Mouse (Mus musculus): ENCODE data around the gene Misp. TPM values are rescaled to one million over a fixed set of nuclear protein-coding genes. Genes with fewer than 3 reads are reported as not detected.

Misp gene
- polyA plus RNA-seq, 1 experiment from 2014 or later = 0.92 TPM

DNA sequence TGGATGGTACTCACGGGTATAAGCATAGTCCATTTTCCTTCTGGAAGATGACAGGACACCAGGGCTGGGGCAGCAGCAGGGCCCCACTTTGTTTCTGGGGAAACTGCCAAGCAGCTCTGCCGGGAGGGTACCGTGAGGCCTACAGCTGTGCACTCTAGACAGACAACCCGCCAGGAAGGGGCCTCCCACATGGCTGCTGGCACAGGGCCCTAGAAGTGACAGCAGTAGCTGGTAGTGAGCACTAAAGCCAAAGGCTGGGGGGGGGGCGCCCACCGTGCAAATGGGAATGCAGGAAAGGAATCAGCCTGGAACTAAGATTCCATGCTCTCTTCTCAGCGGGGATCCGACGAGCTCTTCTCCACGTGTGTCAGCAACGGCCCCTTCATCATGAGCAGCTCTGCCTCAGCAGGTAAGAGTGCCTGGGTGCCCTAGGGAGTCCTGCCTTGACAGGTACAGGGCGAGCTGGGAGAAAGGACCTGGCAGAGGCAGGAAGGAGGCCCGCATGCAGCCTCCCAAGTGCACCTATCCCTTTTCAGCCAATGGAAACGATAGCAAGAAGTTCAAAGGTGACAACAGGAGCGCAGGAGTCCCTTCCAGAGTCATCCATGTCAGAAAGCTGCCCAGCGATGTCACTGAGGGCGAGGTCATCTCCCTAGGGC is 37.8 kb downstream of the Misp start:
- Histone ChIP-seq H3K4me2 (peak overlapping the region; percentile 90), H3K4me1 (replicated peaks) (peaks cover 47% of the 10 kb centered on the region), H3K27ac (replicated peaks) (0 out of 2 replicates have a peak overlapping the region, but pooled peaks have one; percentile 65), H3K36me3 (peaks cover 45% of the 10 kb centered on the region), H3K27me3 (no peaks in the 10 kb centered on the region), H3K9ac (no peak overlapping the region), H3K4me3 (peak overlapping the region; percentile 82; the same call in 1 of the 2 replicates), H3K9me3 (no peaks in the 10 kb centered on the region)
- WGBS = 39% methylated on average over 17 of the region's 17 CpGs
- ATAC-seq (ENCODE audit: low FRiP score, low read depth) = no peak

DNA sequence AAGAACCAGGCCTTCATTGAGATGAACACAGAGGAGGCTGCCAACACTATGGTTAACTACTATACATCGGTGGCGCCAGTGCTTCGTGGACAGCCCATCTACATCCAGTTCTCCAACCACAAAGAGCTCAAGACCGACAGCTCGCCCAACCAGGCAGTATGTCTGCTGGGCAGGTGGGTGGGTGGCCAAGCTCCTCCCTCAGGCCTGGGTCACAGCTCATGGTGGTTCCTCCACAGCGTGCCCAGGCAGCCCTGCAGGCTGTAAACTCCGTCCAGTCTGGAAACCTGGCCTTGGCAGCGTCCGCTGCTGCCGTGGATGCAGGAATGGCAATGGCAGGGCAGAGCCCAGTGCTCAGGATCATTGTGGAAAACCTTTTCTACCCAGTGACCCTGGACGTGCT is 38.3 kb downstream of the Misp start:
- WGBS = 82% methylated on average over 11 of the region's 11 CpGs
- no peak for ATAC-seq (ENCODE audit: low FRiP score, low read depth)
- Histone ChIP-seq H3K36me3 (peaks cover 47% of the 10 kb centered on the region), H3K27ac (replicated peaks) (no peak overlapping the region), H3K27me3 (no peaks in the 10 kb centered on the region), H3K9ac (no peak overlapping the region), H3K9me3 (no peaks in the 10 kb centered on the region), H3K4me2 (no peak overlapping the region), H3K4me1 (replicated peaks) (peaks cover 45% of the 10 kb centered on the region), H3K4me3 (no peak overlapping the region)

DNA sequence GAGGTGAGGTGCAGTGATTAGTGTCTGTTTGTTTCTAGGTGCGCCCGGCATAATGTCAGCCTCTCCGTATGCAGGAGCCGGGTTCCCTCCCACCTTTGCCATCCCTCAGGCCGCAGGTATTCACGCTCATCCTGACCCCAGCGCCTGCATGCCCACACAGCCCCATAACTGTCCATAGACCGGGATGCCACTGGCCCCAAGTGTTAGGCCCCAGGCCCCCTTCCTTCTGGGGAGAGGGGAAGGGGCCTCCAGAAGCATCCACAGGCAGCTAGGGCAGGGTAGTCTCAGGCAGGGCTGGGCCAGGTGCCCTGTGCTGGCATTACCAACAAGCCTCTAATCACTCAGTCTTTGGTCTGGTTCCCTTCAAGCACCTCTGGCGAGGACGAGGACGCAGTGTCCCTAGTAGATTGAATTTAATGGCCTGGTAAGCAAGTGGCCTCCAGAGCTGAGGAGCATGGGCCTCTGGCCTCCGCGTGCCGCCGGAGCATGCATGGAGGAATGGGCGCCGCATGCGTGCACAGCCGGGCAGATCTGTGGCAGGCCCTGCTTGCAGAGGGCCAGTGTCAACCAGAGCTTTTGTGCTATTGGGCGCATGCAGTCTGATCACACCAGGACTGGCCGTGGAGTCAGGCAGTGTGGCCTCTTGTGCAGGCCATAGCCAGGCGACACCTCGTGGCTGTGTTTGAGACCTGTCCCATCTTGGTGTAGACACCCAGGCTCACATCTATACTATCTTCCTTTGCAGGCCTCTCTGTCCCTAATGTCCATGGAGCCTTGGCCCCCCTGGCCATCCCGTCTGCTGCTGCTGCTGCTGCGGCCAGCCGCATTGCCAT is 39.5 kb downstream of the Misp start:
- Histone ChIP-seq H3K4me1 (replicated peaks) (peaks cover 53% of the 10 kb centered on the region), H3K9ac (no peak overlapping the region), H3K9me3 (no peaks in the 10 kb centered on the region), H3K27me3 (no peaks in the 10 kb centered on the region), H3K36me3 (peaks cover 56% of the 10 kb centered on the region), H3K27ac (replicated peaks) (no peak overlapping the region), H3K4me3 (no peak overlapping the region), H3K4me2 (no peak overlapping the region)
- 91% methylated on average over 26 of the region's 26 CpGs for WGBS
- no peak for ATAC-seq (ENCODE audit: low FRiP score, low read depth)

DNA sequence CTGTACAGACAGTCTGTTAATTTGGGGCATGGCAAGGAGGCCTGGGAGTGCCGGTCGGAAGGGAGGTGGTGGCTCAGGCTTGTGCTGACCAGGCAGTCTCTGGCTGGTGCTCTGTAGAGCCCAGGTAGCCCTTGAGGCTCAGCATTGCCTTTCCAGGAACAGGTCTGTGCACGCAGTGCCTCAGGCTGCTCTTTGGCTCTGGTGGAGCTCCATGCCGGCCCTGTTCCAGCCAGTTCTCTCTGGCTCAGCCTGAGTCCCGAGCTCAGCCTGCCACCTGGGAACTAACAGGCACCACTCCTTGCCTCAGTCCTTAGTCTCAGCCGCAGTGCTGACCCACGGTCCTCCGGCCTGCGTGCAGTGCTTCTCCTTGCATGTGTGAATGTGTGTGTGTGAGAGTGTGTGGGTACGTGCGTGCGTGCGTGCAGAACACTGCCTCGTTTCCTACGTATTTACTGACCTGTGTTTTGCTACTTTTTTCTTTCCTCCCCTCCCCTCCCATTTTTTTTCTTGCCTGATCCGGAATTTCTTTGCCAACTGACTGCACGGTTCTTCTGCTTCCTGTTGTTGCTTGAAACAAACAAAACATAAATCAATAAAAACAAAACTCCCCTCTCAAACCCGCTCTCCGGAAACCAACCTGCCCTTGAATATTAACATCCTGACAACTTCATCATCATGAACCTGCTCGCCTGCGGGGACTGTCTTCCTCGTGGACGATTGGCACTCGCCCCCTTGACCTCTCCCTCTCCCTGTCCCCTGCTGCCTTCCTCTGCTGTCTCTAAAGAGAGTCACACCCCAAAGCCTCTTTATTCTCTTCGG is 40.6 kb downstream of the Misp start:
- Histone ChIP-seq H3K27ac (replicated peaks) (no peak overlapping the region), H3K9me3 (no peaks in the 10 kb centered on the region), H3K9ac (no peak overlapping the region), H3K4me3 (no peak overlapping the region), H3K27me3 (no peaks in the 10 kb centered on the region), H3K4me1 (replicated peaks) (peaks cover 49% of the 10 kb centered on the region), H3K36me3 (peaks cover 67% of the 10 kb centered on the region), H3K4me2 (no peak overlapping the region)
- 76% methylated on average over 25 of the region's 25 CpGs for WGBS
- ATAC-seq (ENCODE audit: low FRiP score, low read depth) = no peak

DNA sequence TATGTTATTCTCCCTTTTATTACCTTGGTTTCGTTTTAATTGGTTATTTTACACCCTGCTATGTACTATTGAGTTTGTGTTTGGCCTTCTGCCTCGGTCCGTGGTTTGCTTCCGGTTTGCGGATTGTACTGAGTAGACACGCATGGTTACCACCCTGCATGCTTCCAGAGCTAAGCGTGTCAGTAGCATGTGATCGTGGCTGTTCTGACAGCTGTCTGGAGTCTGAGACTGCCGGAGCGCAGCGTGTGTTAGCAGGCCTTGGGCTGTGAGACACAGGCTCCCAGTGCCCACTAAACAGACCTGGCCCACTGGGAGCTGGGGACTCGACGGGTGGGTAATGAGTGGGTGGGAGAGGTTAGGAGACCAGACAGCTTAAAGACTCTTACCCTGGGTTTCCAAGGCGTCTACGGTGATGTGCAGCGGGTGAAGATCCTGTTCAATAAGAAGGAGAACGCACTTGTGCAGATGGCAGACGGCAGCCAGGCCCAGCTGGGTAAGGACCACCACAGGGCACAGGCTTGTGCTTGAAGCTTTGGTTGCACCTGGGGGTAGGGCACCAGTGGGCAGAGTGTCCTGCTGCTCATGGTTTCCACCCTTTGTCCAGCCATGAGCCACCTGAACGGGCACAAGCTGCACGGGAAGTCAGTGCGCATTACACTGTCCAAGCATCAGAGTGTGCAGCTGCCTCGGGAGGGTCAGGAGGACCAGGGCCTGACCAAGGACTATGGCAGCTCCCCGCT is 41.4 kb downstream of the Misp start:
- peak overlapping the region; percentile 19; the same call in 1 of the 2 replicates for H3K27ac ChIP-seq (replicated peaks)
- H3K4me3 ChIP-seq = no peak overlapping the region
- 75% methylated on average over 23 of the region's 23 CpGs for WGBS
- H3K9ac ChIP-seq = no peak overlapping the region
- H3K4me2 ChIP-seq = no peak overlapping the region
- no peak for ATAC-seq (ENCODE audit: low FRiP score, low read depth)
- peaks cover 75% of the 10 kb centered on the region for H3K36me3 ChIP-seq
- H3K27me3 ChIP-seq = no peaks in the 10 kb centered on the region
- H3K4me1 ChIP-seq (replicated peaks) = peaks cover 43% of the 10 kb centered on the region
- H3K9me3 ChIP-seq = no peaks in the 10 kb centered on the region

DNA sequence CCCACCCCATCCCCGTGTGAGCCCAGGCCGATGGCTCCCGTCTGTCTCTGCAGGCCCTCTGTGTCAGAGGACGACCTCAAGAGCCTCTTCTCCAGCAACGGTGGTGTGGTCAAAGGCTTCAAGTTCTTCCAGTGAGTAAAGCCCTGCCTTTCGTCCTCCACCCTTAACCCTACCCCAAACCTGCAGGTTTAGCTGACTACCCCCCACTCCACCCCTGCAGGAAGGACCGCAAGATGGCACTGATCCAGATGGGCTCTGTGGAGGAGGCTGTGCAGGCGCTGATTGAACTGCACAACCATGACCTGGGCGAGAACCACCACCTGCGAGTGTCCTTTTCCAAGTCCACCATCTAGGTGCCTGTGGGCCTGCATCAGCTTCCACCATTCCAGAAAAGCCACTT is 42.1 kb downstream of the Misp start:
- no peak overlapping the region for H3K9ac ChIP-seq
- no peak overlapping the region for H3K4me2 ChIP-seq
- peaks cover 75% of the 10 kb centered on the region for H3K36me3 ChIP-seq
- ATAC-seq (ENCODE audit: low FRiP score, low read depth) = no peak
- H3K4me3 ChIP-seq = no peak overlapping the region
- H3K27me3 ChIP-seq = no peaks in the 10 kb centered on the region
- WGBS = 73% methylated on average over 10 of the region's 10 CpGs
- H3K4me1 ChIP-seq (replicated peaks) = peaks cover 40% of the 10 kb centered on the region
- H3K9me3 ChIP-seq = no peaks in the 10 kb centered on the region
- H3K27ac ChIP-seq (replicated peaks) = no peak overlapping the region

DNA sequence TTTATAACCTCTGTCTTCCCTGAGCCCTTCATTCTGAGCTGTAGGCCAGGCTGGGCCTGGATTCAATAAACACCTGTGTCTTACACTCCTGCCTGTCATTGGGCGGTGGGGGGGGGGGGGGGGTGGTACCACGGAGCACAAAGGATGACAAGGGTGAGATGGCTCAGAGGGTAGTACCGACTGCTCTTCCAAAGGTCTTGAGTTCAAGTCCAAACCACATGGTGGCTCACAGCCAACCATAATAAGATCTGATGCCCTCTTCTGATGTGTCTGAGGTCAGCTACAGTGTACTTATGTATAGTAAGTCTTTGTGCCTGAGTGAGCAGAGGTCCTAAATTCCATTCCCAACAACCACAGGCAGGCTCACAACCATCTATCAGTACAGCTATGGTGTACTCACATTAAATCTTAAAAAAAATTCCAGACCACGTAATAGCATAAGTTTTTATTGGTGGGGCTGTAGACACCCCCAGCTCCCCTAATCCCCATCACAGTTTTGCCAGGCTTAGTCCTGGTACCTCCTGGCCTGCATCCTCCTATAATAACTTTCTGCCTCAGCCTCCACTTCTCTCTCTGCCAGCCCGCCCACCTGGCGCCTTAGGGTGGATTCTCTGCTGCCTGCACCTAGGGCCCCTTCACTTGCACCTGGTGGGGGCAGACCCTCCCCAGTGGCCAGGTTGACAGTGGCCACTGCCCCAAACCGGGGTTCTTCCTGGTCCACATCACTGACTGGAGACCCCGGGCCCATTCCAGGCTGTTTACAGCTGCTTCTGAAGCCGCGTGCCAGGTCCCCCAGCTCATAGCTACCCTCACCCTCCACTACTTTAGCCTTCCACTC is 43.8 kb downstream of the Misp start:
- Histone ChIP-seq H3K4me2 (no peak overlapping the region), H3K36me3 (peaks cover 71% of the 10 kb centered on the region), H3K27ac (replicated peaks) (peak overlapping the region; percentile 41), H3K27me3 (no peaks in the 10 kb centered on the region), H3K4me1 (replicated peaks) (peaks cover 33% of the 10 kb centered on the region), H3K9ac (no peak overlapping the region), H3K9me3 (no peaks in the 10 kb centered on the region), H3K4me3 (no peak overlapping the region)
- WGBS = 55% methylated on average over 10 of the region's 10 CpGs
- no peak for ATAC-seq (ENCODE audit: low FRiP score, low read depth)

DNA sequence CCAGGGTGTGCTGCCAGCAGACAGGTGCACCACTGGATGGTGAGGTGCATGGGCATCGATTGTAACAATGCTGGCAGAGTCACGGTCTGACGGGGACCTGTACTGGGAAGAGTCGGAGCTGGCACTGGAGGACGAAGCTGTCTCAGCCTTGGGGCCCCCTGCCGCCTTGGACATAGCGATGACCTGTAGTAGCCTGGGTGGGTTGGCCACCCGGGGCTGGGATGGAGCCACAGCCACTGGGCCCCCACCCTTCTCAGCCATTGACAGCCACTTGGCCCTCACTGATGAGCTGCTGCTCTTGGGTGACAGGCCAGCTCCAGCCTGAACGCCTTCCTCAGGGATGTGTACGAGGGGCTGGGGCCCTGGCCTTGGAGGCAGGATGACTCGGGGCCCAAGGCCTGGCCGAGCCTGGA is 44.4 kb downstream of the Misp start:
- Histone ChIP-seq H3K36me3 (peaks cover 65% of the 10 kb centered on the region), H3K4me1 (replicated peaks) (peaks cover 34% of the 10 kb centered on the region), H3K9ac (no peak overlapping the region), H3K4me2 (no peak overlapping the region), H3K4me3 (no peak overlapping the region), H3K27me3 (no peaks in the 10 kb centered on the region), H3K9me3 (no peaks in the 10 kb centered on the region), H3K27ac (replicated peaks) (peak overlapping the region; percentile 41)
- no peak for ATAC-seq (ENCODE audit: low FRiP score, low read depth)
- WGBS = 57% methylated on average over 12 of the region's 12 CpGs

DNA sequence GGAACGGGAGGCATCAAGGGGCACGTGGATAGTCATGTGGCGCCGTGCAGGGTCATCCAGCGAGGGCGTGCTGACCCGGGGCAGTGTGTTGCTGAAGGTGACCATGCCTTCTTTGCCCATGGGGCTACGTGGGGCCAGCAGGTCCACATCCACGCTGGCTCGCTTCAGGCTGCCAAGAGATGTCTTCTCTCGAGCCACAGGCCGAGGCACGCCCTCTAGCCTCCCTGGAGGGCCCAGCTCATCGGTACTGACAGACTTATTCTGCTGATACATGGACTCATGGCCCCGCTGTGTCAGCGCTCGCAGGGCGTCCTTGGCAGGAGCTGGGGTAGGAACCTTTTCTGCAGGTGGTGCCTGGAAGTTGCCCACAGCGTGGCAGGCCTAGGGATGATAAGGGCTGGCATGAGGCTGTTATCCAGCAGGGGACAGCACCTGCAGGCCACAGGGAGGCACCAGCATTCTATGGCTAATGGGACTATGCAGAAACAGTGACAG is 45.1 kb downstream of the Misp start:
- WGBS = 69% methylated on average over 19 of the region's 19 CpGs
- ATAC-seq (ENCODE audit: low FRiP score, low read depth) = no peak
- Histone ChIP-seq H3K36me3 (peaks cover 58% of the 10 kb centered on the region), H3K27me3 (no peaks in the 10 kb centered on the region), H3K9ac (no peak overlapping the region), H3K4me2 (no peak overlapping the region), H3K27ac (replicated peaks) (peak overlapping the region; percentile 41; the same call in 1 of the 2 replicates), H3K9me3 (no peaks in the 10 kb centered on the region), H3K4me3 (no peak overlapping the region), H3K4me1 (replicated peaks) (peaks cover 38% of the 10 kb centered on the region)

DNA sequence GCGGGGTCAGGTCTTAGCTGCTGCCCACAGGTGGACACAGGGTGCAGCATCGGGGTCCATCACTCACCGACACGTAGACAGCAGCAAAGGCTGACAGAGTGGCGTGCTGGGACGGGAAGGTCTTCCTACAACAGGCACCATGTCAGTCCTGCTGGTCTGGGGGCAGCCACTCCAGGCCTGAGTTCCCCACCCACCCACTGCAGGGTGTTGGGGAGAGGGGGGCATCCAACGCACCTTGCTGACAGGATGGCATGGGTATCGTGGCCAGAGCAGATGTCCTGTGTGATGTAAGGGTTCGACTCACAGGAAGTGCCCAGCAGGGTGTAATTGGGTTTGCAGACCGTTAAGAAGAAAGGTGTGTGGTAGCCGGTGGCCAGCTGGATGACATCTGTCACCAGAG is 45.8 kb downstream of the Misp start:
- Histone ChIP-seq H3K9me3 (no peaks in the 10 kb centered on the region), H3K27ac (replicated peaks) (no peak overlapping the region), H3K4me2 (no peak overlapping the region), H3K36me3 (peaks cover 55% of the 10 kb centered on the region), H3K9ac (no peak overlapping the region), H3K4me1 (replicated peaks) (peaks cover 42% of the 10 kb centered on the region), H3K4me3 (no peak overlapping the region), H3K27me3 (no peaks in the 10 kb centered on the region)
- WGBS = 72% methylated on average over 11 of the region's 11 CpGs
- no peak for ATAC-seq (ENCODE audit: low FRiP score, low read depth)
